Mouse (Mus musculus) myocyte (in vitro differentiated cells): ENCODE measurements around the gene Map7d3.

Experiments used
- MAX ChIP-seq: IDR thresholded peaks from one replicate; pipeline ENCODE4 v1.6.1; 2011; ENCODE audit warnings: low read depth, mild to moderate bottlenecking, control low read depth
- MYOD1 ChIP-seq, 3 experiments: IDR thresholded peaks; one replicate each; pipeline ENCODE4 v1.6.1; 2011; ENCODE audit warnings: control low read depth in 2 of 3, low read depth in 2 of 3, mild to moderate bottlenecking in 2 of 3, moderate library complexity in 1 of 3; ENCODE audit not compliant: insufficient read length in 2 of 3, control insufficient read depth in 1 of 3
- POLR2A ChIP-seq: IDR thresholded peaks from one replicate; pipeline ENCODE4 v1.6.1; 2011; ENCODE audit warnings: low read depth, mild to moderate bottlenecking, control low read depth, moderate library complexity; ENCODE audit not compliant: insufficient read length
- TCF12 ChIP-seq: IDR thresholded peaks from one replicate; pipeline ENCODE4 v1.6.1; 2011; ENCODE audit warnings: mild to moderate bottlenecking, control low read depth; ENCODE audit not compliant: poor library complexity, insufficient read depth, severe bottlenecking

GRCm38 (mm10) chrX:56787486-56787885 lies 34.6 kb downstream of the Map7d3 start:
- TF ChIP-seq POLR2A (no peak), MAX (no peak), MYOD1 (IDR thresholded peaks at IDR 0.05; ENCODE audit: control insufficient read depth in 1 of 3, insufficient read length in 2 of 3, low read depth in 2 of 3) (no peak), TCF12 (no peak)
